Mouse (Mus musculus) 416B (cell line): ENCODE measurements around the gene Mtmr14.

Source experiments
- DNase-seq: peaks from one replicate; pipeline ENCODE4 v3.0.0; 2011; ENCODE audit warnings: low read depth

Mtmr14 gene

DNA sequence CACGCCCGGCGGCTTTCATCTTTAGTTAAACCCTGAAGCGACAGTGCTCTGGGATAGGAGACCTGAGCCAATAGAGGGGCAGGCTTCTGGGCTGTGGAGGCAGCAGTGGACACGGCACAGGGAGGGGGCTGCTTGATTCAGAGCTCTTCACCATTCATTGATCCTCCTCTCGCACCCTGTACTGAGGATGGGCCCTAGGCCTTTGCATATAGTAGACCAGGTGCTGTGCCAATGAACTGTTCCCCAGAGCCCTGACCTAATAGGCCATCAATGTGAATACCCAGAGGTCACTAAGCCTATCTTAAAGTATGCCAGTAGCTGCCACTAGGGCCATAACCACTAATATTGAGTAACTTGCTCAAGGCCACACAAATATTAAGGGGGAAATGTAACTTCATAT lies 44.0 kb downstream of the Mtmr14 start:
- DNase-seq, result no peak

DNA sequence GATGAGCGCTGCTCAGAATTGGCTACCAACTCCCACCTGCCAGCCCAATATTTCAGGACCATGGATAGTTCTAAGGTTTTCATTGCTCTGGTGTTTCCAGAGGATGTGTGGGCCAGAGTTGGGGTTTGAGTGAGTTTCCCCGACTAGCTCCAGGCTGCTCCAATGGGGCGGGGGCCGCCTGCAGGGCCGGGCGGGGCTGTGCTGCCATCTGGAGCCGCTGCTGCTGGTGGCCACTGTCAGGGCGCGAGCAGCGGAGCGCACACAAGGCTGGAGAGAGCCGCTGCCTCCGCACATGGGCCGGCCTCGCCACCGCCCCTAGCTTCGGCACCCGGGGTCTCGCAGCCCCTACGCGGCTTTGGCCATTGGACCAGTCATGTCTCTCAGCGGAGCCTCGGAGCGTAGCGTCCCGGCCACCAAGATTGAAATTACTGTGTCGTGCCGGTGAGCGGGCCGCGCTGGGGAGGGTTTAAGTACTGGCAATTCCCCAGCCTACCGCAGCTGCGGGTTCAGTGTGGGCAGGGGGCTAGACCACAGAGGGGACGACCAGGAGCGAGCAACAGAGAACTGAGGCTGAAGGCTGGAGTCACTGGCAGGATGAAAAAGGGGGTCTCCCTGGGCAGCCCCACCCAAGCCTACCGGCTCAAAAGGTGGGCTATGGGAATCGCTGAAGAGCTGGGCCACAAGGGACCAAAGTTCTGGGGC lies 44.6 kb downstream of the Mtmr14 start, which contains the start of gene Cpne9:
Cpne9 (plus strand) TSS at position 207 of the 702 bp plus-strand sequence.
- peak; percentile 27 for DNase-seq

DNA sequence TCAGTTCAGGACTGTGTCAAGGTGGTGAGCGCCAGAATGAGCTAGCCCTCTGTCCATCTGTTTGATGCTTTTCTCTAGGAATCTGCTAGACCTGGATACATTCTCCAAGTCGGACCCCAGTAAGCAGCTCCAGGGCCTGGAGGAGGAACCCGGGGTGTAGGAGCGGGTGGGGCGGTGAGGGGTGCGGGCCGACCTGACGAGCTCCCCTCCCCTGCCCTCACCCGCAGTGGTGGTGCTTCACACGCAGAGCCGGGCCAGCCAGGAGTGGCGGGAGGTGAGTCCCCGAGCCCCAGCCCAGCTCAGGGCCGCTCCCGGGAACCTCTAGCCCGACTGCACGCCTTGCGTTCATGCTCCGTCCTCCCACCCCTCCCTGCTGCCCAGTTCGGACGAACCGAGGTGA lies 45.3 kb downstream of the Mtmr14 start:
- no peak for DNase-seq

DNA sequence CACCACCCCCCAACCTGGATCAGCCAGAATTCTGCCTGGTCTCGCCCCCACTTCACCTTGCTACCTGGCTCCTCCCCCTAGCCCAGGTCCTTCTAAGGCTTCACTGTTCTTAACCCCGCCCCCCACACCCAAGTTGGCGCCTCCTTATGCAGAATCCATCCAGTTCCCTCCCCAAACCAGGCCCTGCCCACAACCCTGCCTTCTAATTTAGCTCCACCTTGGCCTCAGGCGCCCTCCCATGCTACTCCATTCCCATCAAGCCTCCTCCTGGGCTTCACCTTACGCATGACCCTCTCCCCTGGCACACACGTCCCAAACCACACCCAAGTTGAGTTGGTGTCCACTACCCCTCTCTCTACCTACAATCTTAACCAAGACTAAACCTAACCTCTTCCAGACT lies 45.9 kb downstream of the Mtmr14 start:
- no peak for DNase-seq

- peak; percentile 9 for DNase-seq
These were observed 47.3 kb downstream of the Mtmr14 start for GRCm38 (mm10) chr6:113284931-113285330.

GRCm38 (mm10) chr6:113286316-113286715 lies 48.7 kb downstream of the Mtmr14 start:
- no peak for DNase-seq

- no peak for DNase-seq
These were observed 49.6 kb downstream of the Mtmr14 start for GRCm38 (mm10) chr6:113287236-113287635.

DNA sequence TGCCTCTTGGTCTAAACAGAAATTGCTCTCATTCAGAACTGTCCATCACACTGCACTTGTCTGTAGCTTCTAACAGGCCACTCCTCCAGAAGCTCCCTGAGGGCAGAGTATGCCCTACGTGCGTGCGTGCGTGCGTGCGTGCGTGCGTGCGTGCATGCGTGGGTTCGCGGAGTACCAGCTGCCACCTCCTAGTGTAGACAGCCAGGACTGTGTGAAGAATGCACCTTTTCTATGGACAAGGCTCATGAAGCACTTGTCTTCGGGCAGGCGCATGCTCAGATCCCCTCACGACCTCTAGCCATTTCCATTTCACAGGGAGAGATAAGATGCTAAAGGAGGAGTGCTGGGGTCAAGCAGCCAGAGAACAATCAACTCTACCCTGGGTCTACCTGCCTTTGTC lies 51.7 kb downstream of the Mtmr14 start:
- DNase-seq, result no peak

DNA sequence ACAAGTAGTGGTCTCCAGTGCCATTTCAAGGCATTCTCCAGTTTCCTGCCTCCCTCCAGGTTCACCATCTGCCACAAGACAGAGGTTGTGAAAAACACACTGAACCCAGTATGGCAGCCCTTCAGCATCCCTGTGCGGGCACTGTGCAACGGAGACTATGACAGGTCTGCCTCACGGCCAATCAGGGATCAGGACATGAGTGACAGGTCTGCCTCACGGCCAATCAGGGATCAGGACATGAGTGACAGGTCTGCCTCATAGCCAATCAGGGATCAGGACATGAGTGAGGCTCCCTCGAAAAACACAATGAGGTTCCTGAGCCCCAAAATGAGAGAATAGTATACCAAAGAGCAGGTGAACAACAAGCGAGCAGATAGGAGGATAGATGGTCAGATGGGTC lies 52.7 kb downstream of the Mtmr14 start:
- no peak for DNase-seq

GRCm38 (mm10) chr6:113292938-113293337 lies 55.3 kb downstream of the Mtmr14 start:
- DNase-seq, result peak; percentile 34

DNA sequence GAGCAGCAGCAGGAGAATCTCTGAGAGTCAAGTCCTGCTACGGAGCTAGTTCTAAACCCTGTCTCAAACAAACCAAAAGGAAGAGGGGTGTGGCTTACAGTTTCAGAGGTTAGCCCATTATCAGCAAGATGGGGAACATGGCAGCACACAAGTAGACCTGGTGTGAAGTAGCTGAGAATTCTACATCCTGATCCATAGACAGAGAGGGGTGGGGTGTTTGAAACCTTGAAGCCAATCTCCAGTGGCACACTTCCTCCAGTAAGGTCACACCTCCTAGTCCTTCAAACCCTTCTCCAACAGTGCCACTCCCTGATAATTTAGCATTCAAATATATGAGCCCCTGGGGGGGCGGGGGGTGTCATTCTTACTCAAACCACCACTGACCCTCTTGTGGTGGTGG lies 58.4 kb downstream of the Mtmr14 start:
- no peak for DNase-seq

- peak; percentile 62 for DNase-seq
These were observed 59.0 kb downstream of the Mtmr14 start for GRCm38 (mm10) chr6:113296639-113297038.

GRCm38 (mm10) chr6:113301350-113301749 lies 63.7 kb downstream of the Mtmr14 start:
- no peak for DNase-seq

DNA sequence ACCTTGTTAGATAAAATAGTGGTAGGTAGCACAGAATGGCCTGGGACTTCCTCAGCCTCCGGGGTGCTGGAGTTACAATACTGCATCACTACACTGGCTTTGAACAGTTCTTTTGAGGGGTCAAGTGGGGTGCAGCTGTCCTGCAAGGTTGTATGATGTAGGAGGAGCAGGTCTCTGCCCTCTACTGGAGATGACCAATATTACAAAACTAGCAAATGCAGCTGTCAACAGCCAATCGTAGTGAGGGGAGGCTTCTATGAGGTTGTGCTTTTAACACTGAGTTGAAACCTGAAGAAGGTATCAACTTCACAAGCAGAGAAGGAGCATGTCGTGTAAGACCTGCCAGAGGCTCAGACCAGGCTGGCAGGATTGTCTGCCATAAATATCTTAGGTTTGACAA lies 64.6 kb downstream of the Mtmr14 start:
- DNase-seq, result peak; percentile 80

DNA sequence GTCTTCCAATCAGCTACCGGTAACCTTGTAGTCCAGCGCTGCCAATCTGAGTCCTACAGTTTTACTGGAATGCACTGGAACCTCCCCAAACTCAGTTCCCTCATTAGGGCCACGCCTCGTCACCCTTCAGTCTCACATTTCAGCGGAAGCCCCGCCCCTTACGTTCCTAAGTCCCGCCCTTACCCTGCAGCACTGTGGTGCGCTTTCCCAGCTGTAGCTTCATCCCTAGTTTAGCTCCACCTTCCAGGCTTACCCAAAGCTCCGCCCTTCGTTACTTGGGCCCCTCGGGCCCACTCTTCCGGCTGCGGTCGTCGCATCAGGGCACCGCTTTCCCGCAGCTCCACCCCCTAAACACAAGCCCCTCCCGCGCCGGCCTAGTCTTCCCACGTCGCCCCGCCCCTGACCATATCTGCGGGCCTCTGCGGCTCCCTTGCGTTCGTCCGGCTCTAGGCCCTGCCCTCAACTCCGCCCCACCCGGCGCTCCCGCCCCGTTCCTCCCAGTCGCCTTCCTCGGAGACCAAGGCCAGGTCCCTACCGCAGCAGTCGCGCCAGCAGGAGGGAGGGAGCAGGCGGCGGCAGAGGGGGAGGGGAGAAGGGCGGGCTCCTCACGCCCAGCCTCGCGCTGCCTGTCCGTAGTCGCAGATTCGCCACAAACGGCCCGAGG lies 68.8 kb downstream of the Mtmr14 start:
- DNase-seq, result peak; percentile 100

DNA sequence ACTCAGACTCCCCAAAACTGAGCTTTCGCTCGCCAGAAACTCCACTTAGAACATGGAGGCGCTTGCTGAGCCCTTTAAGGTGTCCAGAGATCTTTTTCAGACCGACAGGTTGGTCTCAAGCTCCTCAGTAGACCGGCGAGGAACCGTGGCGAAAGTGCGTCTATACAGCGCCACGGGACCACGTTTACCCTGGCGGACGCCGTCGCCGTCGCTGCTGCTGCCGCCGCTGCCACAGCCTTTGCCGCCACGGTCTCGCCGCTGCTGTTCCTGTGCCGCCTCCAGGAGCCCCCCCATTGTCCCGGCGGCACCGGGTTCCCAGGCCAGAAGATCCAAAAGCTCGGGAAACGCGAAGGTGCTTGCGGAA lies 69.3 kb downstream of the Mtmr14 start, which contains the start of gene Brpf1:
Brpf1 (plus strand) TSS at position 152 of the 364 bp plus-strand sequence.
- no peak for DNase-seq

DNA sequence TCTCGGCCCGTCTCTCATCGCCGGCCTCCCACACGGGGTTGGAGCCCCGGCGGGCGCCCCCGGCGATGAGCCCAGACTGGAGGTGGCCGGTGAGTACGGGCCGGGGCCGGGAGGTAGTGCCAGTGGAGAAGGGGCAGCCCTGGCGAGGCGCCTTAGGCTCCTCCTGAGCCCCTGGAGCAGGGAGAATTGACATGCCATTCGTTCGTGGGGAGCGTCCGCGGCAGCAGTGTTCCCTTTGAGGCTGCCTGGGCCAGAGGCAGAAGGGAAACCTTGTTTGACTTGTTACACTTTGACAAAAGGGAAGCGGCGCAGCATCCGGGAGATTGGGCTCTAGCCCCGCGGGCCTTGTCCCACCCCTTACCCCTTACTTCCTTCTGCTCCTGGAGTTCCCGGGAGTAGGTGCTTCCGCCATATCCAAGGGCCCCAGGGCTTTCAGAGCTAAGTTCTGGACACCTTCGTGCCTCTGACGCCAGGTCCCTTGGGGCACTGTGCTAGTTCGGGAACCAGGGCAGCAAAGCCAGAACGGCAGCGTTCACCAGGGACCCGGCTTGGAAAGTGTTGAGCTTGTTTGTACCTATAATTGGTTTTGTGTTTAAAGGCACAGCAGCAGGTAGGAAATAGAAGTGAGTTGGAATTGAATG lies 70.0 kb downstream of the Mtmr14 start:
- peak; percentile 56 for DNase-seq

- DNase-seq, result peak; percentile 68
These were observed 70.5 kb downstream of the Mtmr14 start for GRCm38 (mm10) chr6:113308141-113308540.

GRCm38 (mm10) chr6:113315972-113316371 lies 78.3 kb downstream of the Mtmr14 start:
- no peak for DNase-seq

GRCm38 (mm10) chr6:113326533-113327315 lies 89.1 kb downstream of the Mtmr14 start, which contains the start of gene Ogg1:
Ogg1 (plus strand) TSS chr6:113326972.
- peak; percentile 99 for DNase-seq

DNA sequence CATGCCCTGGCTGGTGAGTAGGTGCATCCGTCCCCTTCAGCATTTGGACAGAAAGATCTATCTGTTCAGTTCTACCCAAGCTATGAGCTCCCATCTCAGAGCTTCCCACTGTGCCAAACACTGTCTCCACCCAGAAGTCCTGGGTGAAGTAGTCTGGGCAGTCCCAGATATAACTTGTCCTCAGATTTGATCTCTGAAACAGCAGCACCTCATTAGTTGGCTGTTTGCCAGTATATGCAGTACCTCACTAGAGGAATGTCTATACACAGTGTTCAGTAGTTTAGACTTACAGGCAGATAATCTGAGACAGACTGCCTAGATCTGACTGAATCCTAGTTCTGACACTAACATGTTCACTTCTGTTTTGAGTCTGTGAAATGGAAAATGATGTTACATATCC lies 91.8 kb downstream of the Mtmr14 start:
- no peak for DNase-seq

- peak; percentile 91 for DNase-seq
These were observed 92.9 kb downstream of the Mtmr14 start for GRCm38 (mm10) chr6:113330547-113330946.
